In the genomic region with DNA sequence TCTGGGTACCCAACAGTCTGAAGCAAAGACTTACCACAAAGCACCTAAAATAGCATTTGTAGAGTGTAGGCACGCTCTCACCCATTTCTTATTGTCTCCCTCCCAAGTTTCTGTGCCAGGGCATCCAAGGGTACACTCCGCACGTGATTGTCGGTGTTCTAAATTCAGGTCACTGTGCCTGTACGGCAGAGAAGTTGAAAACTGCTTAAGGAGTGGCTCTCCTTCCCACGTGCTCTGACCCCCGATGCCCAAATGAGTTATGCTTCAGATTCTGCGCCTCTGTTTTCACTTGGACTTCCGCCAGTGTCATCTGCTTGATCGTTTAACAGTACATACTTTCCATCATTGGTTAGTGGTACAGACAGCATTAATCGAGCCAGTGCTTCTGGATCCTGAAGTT, we compare ENCODE assay signal across 27 mouse cellular contexts. TPM values are rescaled to one million over a fixed set of nuclear protein-coding genes. Genes with fewer than 3 reads are reported as not detected.
A peak's percentile ranks its signal among the peaks of the same experiment; 100 is the strongest.
DNase-seq lines count a peak whose midpoint lies in the region; ATAC-seq lines count a peak whose summit lies in the region.
"Had no signal": no experiment of that assay in that cellular context is flagged by ENCODE, and none has a peak within 500 bp of the region (broad histone marks: within the 10 kb centered on the region; RNA-seq: fewer than 3 reads in every experiment).

No protein-coding gene starts in this region.

- peaks cover 82% of the 10 kb centered on the region for H3K36me3 ChIP-seq in forebrain, embryonic 10.5 days (replicated peaks)
- peaks cover 51% of the 10 kb centered on the region for H3K36me3 ChIP-seq in forebrain, embryonic 12.5 days (replicated peaks)

- WGBS in forebrain, embryonic 10.5 days = 96% methylated on average over 11 of the region's 11 CpGs
- 91% methylated on average over 11 of the region's 11 CpGs for WGBS in forebrain, embryonic 12.5 days

- H3K9ac ChIP-seq in forebrain, embryonic 12.5 days = no peak overlapping the region
- H3K9ac ChIP-seq: embryonic facial prominence, embryonic 13.5 days; forebrain, postnatal 0 days; hindbrain, embryonic 13.5 days; limb, embryonic 15.5 days; liver, embryonic 14.5 days; lung, embryonic 14.5 days; midbrain, embryonic 15.5 days; neural tube, embryonic 12.5 days had no signal

- H3K4me1 ChIP-seq in forebrain, embryonic 10.5 days = peaks cover 9% of the 10 kb centered on the region
- H3K4me1 ChIP-seq in forebrain, embryonic 12.5 days = no peaks in the 10 kb centered on the region; the same call in 1 of the 2 replicates
- H3K4me1 ChIP-seq: embryonic facial prominence, embryonic 13.5 days; limb, embryonic 15.5 days; midbrain, embryonic 10.5 days; midbrain, embryonic 15.5 days had no signal

- no peak for ATAC-seq in forebrain, embryonic 12.5 days (ENCODE audit: low FRiP score)
- ATAC-seq: forebrain, postnatal 0 days; intestine, embryonic 16.5 days; midbrain, embryonic 15.5 days had no signal

- H3K4me3 ChIP-seq in forebrain, embryonic 10.5 days = no peak overlapping the region
- no peak overlapping the region for H3K4me3 ChIP-seq in forebrain, embryonic 12.5 days (replicated peaks)
- H3K4me3 ChIP-seq: embryonic facial prominence, embryonic 13.5 days; heart, adult 2 months; hindbrain, embryonic 13.5 days; limb, embryonic 15.5 days; midbrain, embryonic 10.5 days; midbrain, embryonic 15.5 days; neural tube, embryonic 12.5 days had no signal

- intact Hi-C loops in heart, postnatal 25 days (cut with DNase I) = no loop called here
- intact Hi-C loops in gastrocnemius, postnatal 14 days (cut with DNase I; ENCODE audit: low total_unique reads) = no loop called here

- no peaks in the 10 kb centered on the region for H3K9me3 ChIP-seq in forebrain, embryonic 10.5 days
- H3K9me3 ChIP-seq in forebrain, embryonic 12.5 days = no peaks in the 10 kb centered on the region
- H3K9me3 ChIP-seq: embryonic facial prominence, embryonic 13.5 days; G1E; hindbrain, embryonic 13.5 days; limb, embryonic 15.5 days; midbrain, embryonic 10.5 days; midbrain, embryonic 15.5 days; neural tube, embryonic 12.5 days had no signal

- no peak overlapping the region for H3K27ac ChIP-seq in forebrain, embryonic 10.5 days
- no peak overlapping the region for H3K27ac ChIP-seq in forebrain, embryonic 12.5 days
- H3K27ac ChIP-seq: embryonic facial prominence, embryonic 13.5 days; heart, adult 2 months; hindbrain, embryonic 13.5 days; limb, embryonic 15.5 days; liver, embryonic 14.5 days; midbrain, embryonic 10.5 days; midbrain, embryonic 15.5 days; neural tube, embryonic 12.5 days had no signal

- H3K27me3 ChIP-seq in forebrain, embryonic 10.5 days (ENCODE audit: poor library complexity, severe bottlenecking) = no peaks in the 10 kb centered on the region
- H3K27me3 ChIP-seq in forebrain, embryonic 12.5 days = no peaks in the 10 kb centered on the region
- H3K27me3 ChIP-seq: embryonic facial prominence, embryonic 13.5 days; hindbrain, embryonic 13.5 days; limb, embryonic 15.5 days; midbrain, embryonic 15.5 days; neural tube, embryonic 12.5 days had no signal

- no peak overlapping the region for H3K4me2 ChIP-seq in forebrain, embryonic 12.5 days
- H3K4me2 ChIP-seq: embryonic facial prominence, embryonic 13.5 days; hindbrain, embryonic 13.5 days; limb, embryonic 15.5 days; lung, embryonic 14.5 days; midbrain, embryonic 15.5 days; neural tube, embryonic 12.5 days had no signal

- peak; percentile 8 for DNase-seq in forebrain, embryonic 10.5 days (ENCODE audit: extremely low spot score, low spot score)
- peak; percentile 46 for DNase-seq in heart, adult 8-10 months (ENCODE audit: low spot score)
- DNase-seq in heart, postnatal 25 days (ENCODE audit: low spot score) = no peak
- peak; percentile 39 for DNase-seq in gastrocnemius, postnatal 14 days
- peak; percentile 14 for DNase-seq in heart, postnatal 4 days
- no peak for DNase-seq in spleen, postnatal 14 days (ENCODE audit: low spot score in 2 of 2)
- DNase-seq: adrenal gland, postnatal 10 days; cerebellum, adult 11 months; forebrain, postnatal 0 days; kidney, adult 8-10 months; kidney, postnatal 10 days; layer of hippocampus, postnatal 36 days; left cerebral cortex, postnatal 4 days; lung, embryonic 14.5 days; lung, postnatal 14 days; thymus, postnatal 4 days had no signal

RNA-seq across cellular contexts. Expression of a gene that starts 47.9 kb away (rescaled TPM):
- polyA plus RNA-seq in forebrain, embryonic 10.5 days (2016; fragmentation: Nextera tagmentation; extraction: Ambion mirVana) = 32.1 TPM in 2 replicates
- polyA plus RNA-seq in forebrain, embryonic 12.5 days (2016; fragmentation: Nextera tagmentation; extraction: Ambion mirVana) = 41.4 and 47.6 TPM in 2 replicates
- total RNA-seq in heart, adult 8-10 months (2022) = 10 to 100 TPM; 33.4 to 42.5 (median 39.3) TPM
- 10 to 100 TPM; 32.5 to 34.6 TPM for total RNA-seq in heart, postnatal 25 days (2021)
- total RNA-seq in gastrocnemius, postnatal 14 days (2021) = 10 to 100 TPM; 14.2 to 15.8 TPM
- total RNA-seq in heart, postnatal 4 days (2021) = 10 to 100 TPM; 31.6 to 35.5 TPM

RNA-seq across cellular contexts. Expression of a gene that starts 57.1 kb away (rescaled TPM):
- polyA plus RNA-seq in forebrain, embryonic 10.5 days (2016; fragmentation: Nextera tagmentation; extraction: Ambion mirVana) = 35.0 and 36.8 TPM in 2 replicates
- 38.0 and 38.2 TPM in 2 replicates for polyA plus RNA-seq in forebrain, embryonic 12.5 days (2016; fragmentation: Nextera tagmentation; extraction: Ambion mirVana)
- total RNA-seq in heart, adult 8-10 months (2022) = 10 to 100 TPM; 12.3 to 14.9 (median 12.9) TPM
- total RNA-seq in heart, postnatal 25 days (2021) = 10 to 100 TPM; 12.5 to 14.7 TPM
- total RNA-seq in gastrocnemius, postnatal 14 days (2021) = 10 to 100 TPM; 11.4 to 12.7 TPM
- total RNA-seq in heart, postnatal 4 days (2021) = 10 to 100 TPM; 14.1 to 14.9 TPM

Comparison
In these comparisons a context has a peak if more than half of its experiments do, and no peak if none do; other contexts are left out.
1. DNase-seq: peak in forebrain, embryonic 10.5 days (single experiment), heart, adult 8-10 months (single experiment), gastrocnemius, postnatal 14 days (single experiment) and heart, postnatal 4 days (single experiment); none in heart, postnatal 25 days (single experiment) and spleen, postnatal 14 days (0 of 2).